Mouse (Mus musculus): ENCODE data around the gene Gm37240. TPM values are rescaled to one million over a fixed set of nuclear protein-coding genes. Genes with fewer than 3 reads are reported as not detected.
"Not testable (repeated sequence)": the region's sequence is repeated elsewhere in the genome, so short reads cannot be mapped to it uniquely, and the experiment has no call there.

Gene Gm37240
- total RNA-seq, 1 experiment, result 1.2 TPM

- no peak for DNase-seq (ENCODE audit: low read depth, low spot score)
- peak overlapping the region; percentile 1 to 63; a peak in 3 of 4 replicates for H3K4me3 ChIP-seq (ENCODE audit: insufficient read depth in 1 of 2, low read depth in 1 of 2, low read length in 2 of 2, poor library complexity in 1 of 2, severe bottlenecking in 1 of 2)
- H3K36me3 ChIP-seq (ENCODE audit: control insufficient read depth, insufficient read depth, low read length, poor library complexity, severe bottlenecking), result peaks cover 2% of the 10 kb centered on the region; the same call in 1 of the 2 replicates
- no peaks in the 10 kb centered on the region for H3K9me3 ChIP-seq (ENCODE audit: control insufficient read depth, insufficient read depth, low read depth, low read length)
- peaks cover 9 to 17% of the 10 kb centered on the region in 2 experiments for H3K4me1 ChIP-seq (ENCODE audit: control insufficient read depth in 2 of 2, insufficient read depth in 2 of 2, low read length in 2 of 2, poor library complexity in 1 of 2)
- TF ChIP-seq CHD2 (IDR thresholded peaks at IDR 0.05; ENCODE audit: low read depth, low read length) (no peak), ZC3H11A (IDR thresholded peaks at IDR 0.05; ENCODE audit: borderline replicate concordance, low read depth, low read length) (no peak), ZNF384 (IDR thresholded peaks at IDR 0.05; ENCODE audit: low read depth, low read length) (no peak), MAFK (IDR thresholded peaks at IDR 0.05; ENCODE audit: insufficient read depth, low read depth, low read length) (no peak), HCFC1 (IDR thresholded peaks at IDR 0.05; ENCODE audit: borderline replicate concordance, insufficient read depth, low read length) (no peak)
- H3K9ac ChIP-seq (ENCODE audit: insufficient read depth, low read depth, low read length, poor library complexity, severe bottlenecking), result peak overlapping the region; percentile 12; the same call in 1 of the 2 replicates
- H3K27ac ChIP-seq (ENCODE audit: insufficient read depth, low read depth, low read length, poor library complexity, severe bottlenecking), result peak overlapping the region; percentile 86
- in situ Hi-C loops (cut with MboI; ENCODE audit: low sequenced_read_pairs in 2 of 2, unreplicated experiment in 2 of 2), result no loop called here
These were observed 1233.6 kb downstream of the Gm37240 start for GRCm38 (mm10) chr3:84653557-84654245.

DNA sequence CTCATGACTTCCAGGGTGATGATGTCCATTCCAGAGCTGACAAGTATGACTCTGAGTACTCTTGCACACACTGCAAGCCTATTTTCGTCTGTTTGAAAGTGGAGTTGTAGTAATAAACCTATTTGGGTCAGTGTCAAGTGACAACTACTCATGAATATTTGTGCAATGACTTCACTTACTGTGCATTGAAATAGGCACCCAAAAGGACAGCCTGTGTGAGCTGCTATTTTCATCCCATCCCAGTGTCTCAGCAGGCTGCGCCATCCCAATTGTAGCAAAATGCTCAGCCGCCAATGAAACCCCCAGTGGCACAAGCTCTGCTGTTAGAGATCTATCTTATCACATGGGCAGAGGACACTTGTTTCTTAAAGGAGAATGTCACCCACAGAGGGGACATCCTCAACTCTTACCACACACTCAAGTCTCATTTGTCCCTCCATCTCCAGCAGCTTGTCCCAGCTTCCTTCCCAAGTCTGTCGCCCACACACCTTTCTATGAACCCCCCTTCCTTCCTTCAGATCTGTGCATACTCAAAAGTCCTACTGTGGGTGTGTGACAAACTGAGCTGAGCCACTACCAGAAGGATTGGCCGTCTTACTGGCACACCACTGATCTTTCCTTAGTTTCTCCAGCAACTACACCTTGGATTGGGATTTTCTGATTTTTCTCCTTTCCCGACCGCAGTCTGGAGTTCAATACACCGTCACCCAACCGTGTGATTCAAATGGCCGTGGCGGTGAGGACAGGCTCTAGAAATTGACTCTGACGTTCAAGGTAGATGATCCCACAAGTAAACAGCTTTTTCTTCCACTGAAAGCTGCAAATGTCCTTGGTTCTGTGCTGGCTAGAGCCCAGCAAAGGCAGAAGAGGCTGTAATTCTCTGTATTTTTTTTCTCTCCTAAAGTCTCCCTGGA, 1234.4 kb downstream of the Gm37240 start:
- H3K4me3 ChIP-seq (ENCODE audit: insufficient read depth in 1 of 2, low read depth in 1 of 2, low read length in 2 of 2, poor library complexity in 1 of 2, severe bottlenecking in 1 of 2), result peak overlapping the region in 1 of 2 experiments; percentile 40; a peak in 1 of 4 replicates
- DNase-seq (ENCODE audit: low read depth, low spot score), result no peak
- peak overlapping the region; percentile 12; the same call in 1 of the 2 replicates for H3K9ac ChIP-seq (ENCODE audit: insufficient read depth, low read depth, low read length, poor library complexity, severe bottlenecking)
- no peaks in the 10 kb centered on the region for H3K9me3 ChIP-seq (ENCODE audit: control insufficient read depth, insufficient read depth, low read depth, low read length)
- H3K27ac ChIP-seq (ENCODE audit: insufficient read depth, low read depth, low read length, poor library complexity, severe bottlenecking), result peak overlapping the region; percentile 24; the same call in 1 of the 2 replicates
- H3K4me1 ChIP-seq (ENCODE audit: control insufficient read depth in 2 of 2, insufficient read depth in 2 of 2, low read length in 2 of 2, poor library complexity in 1 of 2), result peaks cover 9 to 17% of the 10 kb centered on the region in 2 experiments
- no peaks in the 10 kb centered on the region for H3K36me3 ChIP-seq (ENCODE audit: control insufficient read depth, insufficient read depth, low read length, poor library complexity, severe bottlenecking)
- in situ Hi-C loops (cut with MboI; ENCODE audit: low sequenced_read_pairs in 2 of 2, unreplicated experiment in 2 of 2), result no loop called here
- TF ChIP-seq ZNF384 (IDR thresholded peaks at IDR 0.05; ENCODE audit: low read depth, low read length) (no peak), MAFK (IDR thresholded peaks at IDR 0.05; ENCODE audit: insufficient read depth, low read depth, low read length) (no peak), HCFC1 (IDR thresholded peaks at IDR 0.05; ENCODE audit: borderline replicate concordance, insufficient read depth, low read length) (no peak), ZC3H11A (IDR thresholded peaks at IDR 0.05; ENCODE audit: borderline replicate concordance, low read depth, low read length) (no peak), CHD2 (IDR thresholded peaks at IDR 0.05; ENCODE audit: low read depth, low read length) (no peak)

DNA sequence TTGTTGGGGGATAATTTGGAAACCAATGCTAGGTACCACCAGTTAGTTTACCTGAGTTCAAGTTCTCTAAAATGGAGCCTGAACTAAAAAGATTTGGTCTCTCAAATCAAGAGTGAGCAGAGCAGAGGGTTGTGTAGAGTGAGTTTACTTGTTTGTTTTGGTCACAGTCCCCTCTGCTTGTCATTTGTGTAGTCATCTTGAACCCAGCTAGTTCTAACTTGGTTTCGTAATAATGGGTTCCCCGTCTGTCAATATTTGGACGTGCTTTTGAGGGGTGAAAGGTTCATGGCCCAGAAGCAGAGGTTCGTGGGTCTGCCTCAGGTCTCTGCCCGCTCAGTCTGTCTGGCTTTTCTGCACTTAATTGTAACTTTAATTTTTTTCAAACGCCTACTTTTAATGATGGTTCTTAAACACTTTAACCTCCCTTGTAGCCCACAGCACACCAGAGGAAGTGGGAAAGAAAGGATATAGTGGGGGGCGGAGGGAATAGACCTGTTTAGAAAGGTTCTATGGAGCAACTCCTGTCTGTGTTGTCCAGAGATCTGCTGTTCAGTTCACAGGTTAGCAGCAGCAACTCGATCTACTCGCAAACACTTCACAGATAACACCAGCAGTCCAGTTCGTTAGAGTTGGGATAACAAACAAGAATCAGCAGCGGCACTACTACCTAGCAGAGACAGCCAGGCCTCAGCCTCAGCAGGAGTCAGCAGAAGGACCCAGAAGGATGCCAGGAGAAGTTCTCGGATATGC, 1237.6 kb downstream of the Gm37240 start:
- no peak overlapping the region for H3K4me3 ChIP-seq (ENCODE audit: insufficient read depth in 1 of 2, low read depth in 1 of 2, low read length in 2 of 2, poor library complexity in 1 of 2, severe bottlenecking in 1 of 2)
- H3K4me1 ChIP-seq (ENCODE audit: control insufficient read depth in 2 of 2, insufficient read depth in 2 of 2, low read length in 2 of 2, poor library complexity in 1 of 2), result peaks cover 9 to 38% of the 10 kb centered on the region in 2 experiments
- no peak for TF ChIP-seq CHD2 (IDR thresholded peaks at IDR 0.05; ENCODE audit: low read depth, low read length)
- TF ChIP-seq HCFC1 (IDR thresholded peaks at IDR 0.05; ENCODE audit: borderline replicate concordance, insufficient read depth, low read length), result no peak
- no peak for TF ChIP-seq ZC3H11A (IDR thresholded peaks at IDR 0.05; ENCODE audit: borderline replicate concordance, low read depth, low read length)
- no peak for TF ChIP-seq ZNF384 (IDR thresholded peaks at IDR 0.05; ENCODE audit: low read depth, low read length)
- TF ChIP-seq MAFK (IDR thresholded peaks at IDR 0.05; ENCODE audit: insufficient read depth, low read depth, low read length), result no peak
- no peak overlapping the region for H3K9ac ChIP-seq (ENCODE audit: insufficient read depth, low read depth, low read length, poor library complexity, severe bottlenecking)
- no peak for DNase-seq (ENCODE audit: low read depth, low spot score)
- H3K9me3 ChIP-seq (ENCODE audit: control insufficient read depth, insufficient read depth, low read depth, low read length), result no peaks in the 10 kb centered on the region
- no peaks in the 10 kb centered on the region for H3K36me3 ChIP-seq (ENCODE audit: control insufficient read depth, insufficient read depth, low read length, poor library complexity, severe bottlenecking)
- in situ Hi-C loops (cut with MboI; ENCODE audit: low sequenced_read_pairs in 2 of 2, unreplicated experiment in 2 of 2), result no loop called here
- H3K27ac ChIP-seq (ENCODE audit: insufficient read depth, low read depth, low read length, poor library complexity, severe bottlenecking), result no peak overlapping the region

DNA sequence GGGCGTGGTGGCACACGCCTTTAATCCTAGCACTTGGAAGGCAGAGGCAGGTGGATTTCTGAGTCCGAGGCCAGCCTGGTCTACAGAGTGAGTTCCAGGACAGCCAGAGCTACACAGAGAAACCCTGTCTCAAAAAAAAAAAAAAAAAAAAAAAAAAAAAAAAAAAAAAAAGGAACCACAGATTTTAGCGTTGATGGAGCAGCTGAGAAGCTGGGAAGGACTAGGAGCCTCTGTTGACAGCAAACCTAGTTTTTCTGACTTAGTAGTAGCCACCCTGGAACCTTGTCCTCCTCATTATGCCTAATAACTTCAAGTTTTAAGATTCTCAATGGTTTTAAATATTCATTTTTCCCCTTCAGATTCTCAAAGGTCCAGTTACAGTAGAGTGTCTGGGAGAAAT, 1239.2 kb downstream of the Gm37240 start:
- in situ Hi-C loops (cut with MboI; ENCODE audit: low sequenced_read_pairs in 2 of 2, unreplicated experiment in 2 of 2); H3K4me3 ChIP-seq (ENCODE audit: insufficient read depth in 1 of 2, low read depth in 1 of 2, low read length in 2 of 2, poor library complexity in 1 of 2, severe bottlenecking in 1 of 2); H3K36me3 ChIP-seq (ENCODE audit: control insufficient read depth, insufficient read depth, low read length, poor library complexity, severe bottlenecking); H3K9me3 ChIP-seq (ENCODE audit: control insufficient read depth, insufficient read depth, low read depth, low read length); H3K27ac ChIP-seq (ENCODE audit: insufficient read depth, low read depth, low read length, poor library complexity, severe bottlenecking); DNase-seq (ENCODE audit: low read depth, low spot score); H3K9ac ChIP-seq (ENCODE audit: insufficient read depth, low read depth, low read length, poor library complexity, severe bottlenecking): not testable (repeated sequence)
- H3K4me1 ChIP-seq (ENCODE audit: control insufficient read depth in 2 of 2, insufficient read depth in 2 of 2, low read length in 2 of 2, poor library complexity in 1 of 2), result peaks cover 6 to 29% of the 10 kb centered on the region in 2 experiments; a peak in 3 of 4 replicates

Data from ES-E14 (cell line).